Mouse (Mus musculus) CH12.LX (cell line): ENCODE results near the gene Gm45785. TPM values are rescaled to one million over a fixed set of nuclear protein-coding genes. Genes with fewer than 3 reads are reported as not detected.

Source experiments
- DNase-seq: peaks from one replicate; pipeline ENCODE4 v3.0.0-alpha.2; 2013; ENCODE audit errors: extremely low read depth
- H3K27ac ChIP-seq: 2 replicates; pipeline ENCODE4 v1.5.1; 2012; ENCODE audit warnings: low read depth, mild to moderate bottlenecking, control low read depth, moderate library complexity; ENCODE audit not compliant: insufficient read depth
- H3K27me3 ChIP-seq: replicated peaks from 2 replicates; pipeline ENCODE3; 2012; ENCODE audit warnings: inconsistent platforms
- H3K36me3 ChIP-seq, 2 experiments: replicated peaks in 1 of 2; 2 replicates each; pipeline versions ENCODE3 to v1.6.1; 2012; ENCODE audit warnings: inconsistent platforms in 1 of 2, low read length in 1 of 2, mild to moderate bottlenecking in 1 of 2, mixed read lengths in 1 of 2, moderate library complexity in 1 of 2; ENCODE audit not compliant: control insufficient read depth in 1 of 2, insufficient read depth in 1 of 2
- H3K4me1 ChIP-seq, 2 experiments: 2 replicates each; pipeline ENCODE4 v1.6.1; 2012; ENCODE audit warnings: inconsistent platforms in 1 of 2, moderate library complexity in 1 of 2; ENCODE audit not compliant: insufficient read depth in 2 of 2, control insufficient read depth in 1 of 2
- H3K4me2 ChIP-seq: 2 replicates; pipeline ENCODE4 v1.6.1; 2012; ENCODE audit warnings: low read depth, mild to moderate bottlenecking, control low read depth; ENCODE audit not compliant: poor library complexity, insufficient read depth, severe bottlenecking
- H3K4me3 ChIP-seq, 3 experiments: fragments of 150-350 bp in 1 of 3; sonication (generic) in 1 of 3; replicated peaks in 1 of 3; 2 replicates each; pipeline versions ENCODE3 to v1.5.1; 2011 to 2012; ENCODE audit warnings: low read depth in 2 of 3, low read length in 2 of 3, mild to moderate bottlenecking in 2 of 3, moderate library complexity in 2 of 3, control low read depth in 1 of 3, improper control_type of control experiment in 1 of 3, inconsistent platforms in 1 of 3, mixed read lengths in 1 of 3; ENCODE audit not compliant: poor library complexity in 1 of 3
- H3K79me2 ChIP-seq: replicated peaks from 2 replicates; pipeline ENCODE4 v1.6.1; 2012; ENCODE audit warnings: mild to moderate bottlenecking, moderate library complexity; ENCODE audit not compliant: control insufficient read depth, poor library complexity, insufficient read depth, severe bottlenecking; ENCODE audit errors: extremely low read depth
- H3K9ac ChIP-seq: 2 replicates; pipeline ENCODE4 v1.6.1; 2012; ENCODE audit warnings: low read depth, mild to moderate bottlenecking, control low read depth, moderate library complexity; ENCODE audit not compliant: insufficient read depth
- H3K9me3 ChIP-seq: replicated peaks from 2 replicates; pipeline ENCODE3; 2012; ENCODE audit warnings: low read length, inconsistent platforms, mixed read lengths
- CHD2 ChIP-seq: IDR thresholded peaks from 2 replicates; pipeline ENCODE4 v1.6.1; 2011; ENCODE audit warnings: low read length, improper control_type of control experiment
- CTCF ChIP-seq, 2 experiments: IDR thresholded peaks in 1 of 2; conservative IDR thresholded peaks in 1 of 2; 2 replicates each; pipeline ENCODE4 v1.5.1; 2011 to 2012; ENCODE audit warnings: low read depth in 2 of 2, low read length in 2 of 2, improper control_type of control experiment in 1 of 2, inconsistent platforms in 1 of 2, mild to moderate bottlenecking in 1 of 2, moderate library complexity in 1 of 2
- E2F4 ChIP-seq: IDR thresholded peaks from 2 replicates; pipeline ENCODE4 v1.6.1; 2011; ENCODE audit warnings: low read depth, low read length, improper control_type of control experiment; ENCODE audit not compliant: insufficient replicate concordance
- ELF1 ChIP-seq: IDR thresholded peaks from 2 replicates; pipeline ENCODE4 v1.6.1; 2014; ENCODE audit warnings: low read depth, mild to moderate bottlenecking, inconsistent platforms, low read length, improper control_type of control experiment
- ETS1 ChIP-seq: conservative IDR thresholded peaks from 2 replicates; pipeline ENCODE4 v1.6.1; 2012; ENCODE audit warnings: low read depth, mild to moderate bottlenecking, inconsistent platforms, low read length, improper control_type of control experiment, moderate library complexity
- HCFC1 ChIP-seq: IDR thresholded peaks from 2 replicates; pipeline ENCODE4 v1.6.1; 2012; ENCODE audit warnings: low read depth, mild to moderate bottlenecking, inconsistent platforms, low read length, improper control_type of control experiment
- IRF4 ChIP-seq: IDR thresholded peaks from 2 replicates; pipeline ENCODE4 v1.6.1; 2014; ENCODE audit warnings: low read depth, mild to moderate bottlenecking, inconsistent platforms, low read length, improper control_type of control experiment
- JUN ChIP-seq: IDR thresholded peaks from 2 replicates; pipeline ENCODE4 v1.6.1; 2011; ENCODE audit warnings: low read depth, mild to moderate bottlenecking, low read length, improper control_type of control experiment, moderate library complexity; ENCODE audit not compliant: insufficient read depth
- KAT2A ChIP-seq: IDR thresholded peaks from 2 replicates; pipeline ENCODE4 v1.6.1; 2012; ENCODE audit warnings: low read length, improper control_type of control experiment, inconsistent platforms; ENCODE audit not compliant: insufficient replicate concordance
- MAX ChIP-seq: IDR thresholded peaks from 2 replicates; pipeline ENCODE4 v1.6.1; 2011; ENCODE audit warnings: low read length, improper control_type of control experiment
- MAZ ChIP-seq: IDR thresholded peaks from 2 replicates; pipeline ENCODE4 v1.6.1; 2012; ENCODE audit warnings: low read depth, mild to moderate bottlenecking, inconsistent platforms, low read length, improper control_type of control experiment, moderate library complexity
- MEF2A ChIP-seq: IDR thresholded peaks from 2 replicates; pipeline ENCODE4 v1.6.1; 2014; ENCODE audit warnings: low read depth, mild to moderate bottlenecking, inconsistent platforms, low read length, improper control_type of control experiment, borderline replicate concordance
- MXI1 ChIP-seq: IDR thresholded peaks from 2 replicates; pipeline ENCODE4 v1.6.1; 2011; ENCODE audit warnings: mild to moderate bottlenecking, low read depth, low read length, improper control_type of control experiment
- MYC ChIP-seq: IDR thresholded peaks from 2 replicates; pipeline ENCODE4 v1.6.1; 2011; ENCODE audit warnings: low read depth, mild to moderate bottlenecking, improper control_type of control experiment, low read length
- NELFE ChIP-seq: IDR thresholded peaks from 2 replicates; pipeline ENCODE4 v1.6.1; 2011; ENCODE audit warnings: low read depth, low read length, improper control_type of control experiment
- PAX5 ChIP-seq: IDR thresholded peaks from 2 replicates; pipeline ENCODE4 v1.6.1; 2012; ENCODE audit warnings: low read length, inconsistent platforms, mixed read lengths
- RCOR1 ChIP-seq: conservative IDR thresholded peaks from 2 replicates; pipeline ENCODE4 v1.6.1; 2012; ENCODE audit warnings: low read depth, mild to moderate bottlenecking, inconsistent platforms, low read length, improper control_type of control experiment
- SMC3 ChIP-seq: IDR thresholded peaks from 2 replicates; pipeline ENCODE4 v1.6.1; 2011; ENCODE audit warnings: low read depth, low read length, improper control_type of control experiment
- TCF12 ChIP-seq: IDR thresholded peaks from 2 replicates; pipeline ENCODE4 v1.6.1; 2014; ENCODE audit warnings: low read depth, mild to moderate bottlenecking, inconsistent platforms, low read length, improper control_type of control experiment
- UBTF ChIP-seq: IDR thresholded peaks from 2 replicates; pipeline ENCODE4 v1.6.1; 2012; ENCODE audit warnings: low read depth, mild to moderate bottlenecking, inconsistent platforms, low read length, improper control_type of control experiment, moderate library complexity
- USF2 ChIP-seq: conservative IDR thresholded peaks from 2 replicates; pipeline ENCODE4 v1.6.1; 2011; ENCODE audit warnings: low read depth, low read length, improper control_type of control experiment
- ZC3H11A ChIP-seq: IDR thresholded peaks from 2 replicates; pipeline ENCODE4 v1.6.1; 2012; ENCODE audit warnings: low read depth, mild to moderate bottlenecking, inconsistent platforms, low read length, improper control_type of control experiment
- ZKSCAN1 ChIP-seq: IDR thresholded peaks from 2 replicates; pipeline ENCODE4 v1.6.1; 2012; ENCODE audit warnings: low read depth, inconsistent platforms, low read length, improper control_type of control experiment, borderline replicate concordance
- ZNF384 ChIP-seq: IDR thresholded peaks from 2 replicates; pipeline ENCODE4 v1.6.1; 2012; ENCODE audit warnings: low read depth, low read length, improper control_type of control experiment, inconsistent platforms
- dilution Hi-C: fragments of 300-500 bp; cut with MboI; formaldehyde crosslinking; loops from 2 replicates; pipeline ENCODE4 v1.14.3; 2020; ENCODE audit warnings: low sequenced_read_pairs; ENCODE audit not compliant: extremely low pct_unique_long_range_greater_than_20kb, extremely low pct_ligation_motif_present
- in situ Hi-C: fragments of 300-500 bp; cut with MboI; formaldehyde crosslinking; loops from 3 replicates; pipeline ENCODE4 v1.14.3; 2019; ENCODE audit warnings: low sequenced_read_pairs, low pct_ligation_motif_present, low pct_unique_long_range_greater_than_20kb, mixed read lengths
- polyA plus RNA-seq: library from polyadenylated mRNA; unstranded; fragments of >175 nt; gene quantifications from 2 replicates; pipeline ENCODE4 v1.2.1, GENCODE M21; 2012; ENCODE audit warnings: low read depth; ENCODE audit not compliant: insufficient read length
- total RNA-seq, 2 experiments: library from RNA; depleted of rRNA; stranded (reverse); fragments of 300-350 nt in 1 of 2; fragments of >200 nt in 1 of 2; gene quantifications; 2 replicates each; pipeline ENCODE4 v1.2.3; 2012 to 2014

Gm45785 gene
- total and polyA plus RNA-seq, 3 experiments: not detected

GRCm38 (mm10) chr7:140836243-140837115 lies 19.7 kb downstream of the Gm45785 start:
- no peak for DNase-seq
- Histone ChIP-seq H3K36me3 (no peaks in the 10 kb centered on the region), H3K4me1 (no peaks in the 10 kb centered on the region), H3K79me2 (no peaks in the 10 kb centered on the region), H3K9ac (no peak overlapping the region), H3K27ac (no peak overlapping the region), H3K4me2 (no peak overlapping the region), H3K9me3 (no peaks in the 10 kb centered on the region), H3K27me3 (peaks cover 81% of the 10 kb centered on the region), H3K4me3 (no peak overlapping the region)
- in situ Hi-C loops: loop anchor here (25.0 kb wide), 1 partner anchor 749 kb away; the partner anchor contains the start of genes Caly and Prap1
- TF ChIP-seq E2F4 (no peak), JUN (no peak), ZKSCAN1 (no peak), PAX5 (no peak), UBTF (no peak), ZC3H11A (no peak), TCF12 (no peak), NELFE (no peak), KAT2A (no peak), ZNF384 (no peak), MAX (no peak), CTCF (conservative IDR thresholded peaks at IDR 0.05 in 1 of 2, IDR thresholded peaks at IDR 0.05 in 1 of 2; ENCODE audit: low read depth in 2 of 2, low read length in 2 of 2) (no peak), HCFC1 (no peak), USF2 (no peak), IRF4 (no peak)
- dilution Hi-C loops: no loop called here

GRCm38 (mm10) chr7:140835758-140836087 lies 20.4 kb downstream of the Gm45785 start:
- Histone ChIP-seq H3K27me3 (peaks cover 79% of the 10 kb centered on the region), H3K36me3 (no peaks in the 10 kb centered on the region), H3K9ac (no peak overlapping the region), H3K79me2 (no peaks in the 10 kb centered on the region), H3K4me1 (no peaks in the 10 kb centered on the region), H3K27ac (no peak overlapping the region), H3K4me3 (no peak overlapping the region), H3K4me2 (no peak overlapping the region), H3K9me3 (no peaks in the 10 kb centered on the region)
- dilution Hi-C loops: no loop called here
- in situ Hi-C loops: loop anchor here (25.0 kb wide), 1 partner anchor 748 kb away; the partner anchor contains the start of genes Caly and Prap1
- no peak for TF ChIP-seq UBTF
- TF ChIP-seq HCFC1: no peak
- TF ChIP-seq MYC: no peak
- no peak for TF ChIP-seq MEF2A
- TF ChIP-seq ZKSCAN1: no peak
- no peak for TF ChIP-seq RCOR1
- TF ChIP-seq SMC3: no peak
- no peak for TF ChIP-seq ELF1
- no peak for TF ChIP-seq ETS1
- TF ChIP-seq MXI1: no peak
- TF ChIP-seq ZNF384: no peak
- no peak for TF ChIP-seq NELFE
- no peak for TF ChIP-seq PAX5
- no peak for TF ChIP-seq CHD2
- no peak for TF ChIP-seq MAZ
- DNase-seq: no peak
